Mouse (Mus musculus) embryonic fibroblast, embryonic 13.5 days (primary cell): ENCODE results near the gene Ube4b.

Experiments
- CTCF ChIP-seq: IDR thresholded peaks from 2 replicates; pipeline ENCODE4 v1.5.1; 2011; ENCODE audit warnings: mild to moderate bottlenecking, control low read depth, low read length, moderate library complexity, borderline replicate concordance; ENCODE audit not compliant: insufficient read depth
- POLR2A ChIP-seq: IDR thresholded peaks from 2 replicates; pipeline ENCODE4 v1.6.1; 2011; ENCODE audit warnings: low read depth, mild to moderate bottlenecking, control low read depth, low read length, moderate library complexity

- TF ChIP-seq CTCF (no peak), POLR2A (no peak)
Observed at GRCm38 (mm10) chr4:149395581-149395980, 31.0 kb downstream of the Ube4b start.
